Mouse (Mus musculus) mouse embryonic stem cell (cell line): ENCODE data around the gene Lingo1.

Source experiments
- in situ Hi-C, 2 experiments: fragments of 300-500 bp; cut with MboI; formaldehyde crosslinking; loops; 1 replicate in 1 of 2; 3 replicates in 1 of 2; pipeline ENCODE4 v1.14.3; 2019 to 2020; ENCODE audit warnings: low sequenced_read_pairs in 2 of 2, low pct_unique_long_range_greater_than_20kb in 1 of 2, mixed read lengths in 1 of 2; ENCODE audit not compliant: unreplicated experiment in 1 of 2

Gene Lingo1

GRCm38 (mm10) chr9:56656766-56657542 is 139.3 kb downstream of the Lingo1 start:
- in situ Hi-C loops, result no loop called here

DNA sequence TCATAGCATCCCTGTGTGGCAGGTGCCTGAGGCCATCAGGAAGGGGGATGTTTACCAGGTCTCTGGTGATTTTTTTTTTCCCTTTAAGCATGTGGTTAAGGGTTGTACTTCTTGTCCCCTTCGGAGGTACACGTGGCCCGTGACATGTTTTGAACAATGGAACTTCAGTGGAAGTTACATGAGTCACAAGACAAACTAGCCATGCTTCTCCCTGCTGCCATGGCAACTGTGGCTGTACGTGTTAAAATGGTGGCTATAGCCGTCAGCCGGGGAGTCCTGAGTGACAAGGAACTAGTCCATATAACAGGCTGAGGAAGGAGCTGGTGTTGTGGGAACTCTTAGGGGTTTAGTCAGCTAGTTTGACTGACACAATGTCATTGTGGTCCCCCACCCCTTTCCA is 141.1 kb downstream of the Lingo1 start:
- in situ Hi-C loops, result no loop called here

DNA sequence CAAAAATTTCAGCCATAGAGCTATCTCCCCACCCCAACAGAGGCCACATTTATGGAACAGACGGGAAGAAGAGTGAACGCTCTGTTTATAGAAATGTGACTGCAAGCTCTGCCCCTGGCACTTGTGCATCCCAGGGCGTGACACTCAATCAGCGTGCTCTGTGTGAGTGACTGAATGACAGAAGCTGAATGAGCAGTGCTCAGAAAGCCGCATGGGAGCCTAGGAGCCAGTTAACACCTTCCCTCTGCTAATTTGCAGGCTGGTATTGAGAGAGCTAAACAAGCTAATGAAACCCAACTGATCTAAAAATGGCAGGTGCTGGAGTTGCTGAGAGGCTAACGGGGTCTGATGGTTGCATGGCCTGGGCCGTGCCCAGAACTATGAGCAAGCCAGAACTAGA is 143.7 kb downstream of the Lingo1 start:
- in situ Hi-C loops, result no loop called here

DNA sequence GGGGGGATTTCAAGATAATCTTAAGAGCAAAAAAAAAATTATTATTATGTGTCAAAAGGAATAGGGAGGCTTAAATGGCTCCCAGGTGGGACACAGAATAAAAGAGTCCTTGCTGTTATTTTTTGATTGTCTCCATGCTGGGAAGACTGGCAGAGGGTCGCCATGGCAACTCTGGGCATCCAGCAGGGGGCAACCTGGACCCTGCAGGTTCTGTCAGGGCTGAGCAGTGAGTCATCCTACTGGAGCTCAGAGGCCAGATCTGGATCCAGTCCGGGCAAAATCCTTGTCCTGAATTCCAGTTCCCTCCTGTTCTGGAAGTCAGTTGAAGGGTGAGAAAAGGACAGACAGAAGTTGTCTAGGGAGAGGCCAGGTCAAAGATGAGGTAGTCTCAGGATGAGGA is 144.7 kb downstream of the Lingo1 start:
- in situ Hi-C loops, result no loop called here

DNA sequence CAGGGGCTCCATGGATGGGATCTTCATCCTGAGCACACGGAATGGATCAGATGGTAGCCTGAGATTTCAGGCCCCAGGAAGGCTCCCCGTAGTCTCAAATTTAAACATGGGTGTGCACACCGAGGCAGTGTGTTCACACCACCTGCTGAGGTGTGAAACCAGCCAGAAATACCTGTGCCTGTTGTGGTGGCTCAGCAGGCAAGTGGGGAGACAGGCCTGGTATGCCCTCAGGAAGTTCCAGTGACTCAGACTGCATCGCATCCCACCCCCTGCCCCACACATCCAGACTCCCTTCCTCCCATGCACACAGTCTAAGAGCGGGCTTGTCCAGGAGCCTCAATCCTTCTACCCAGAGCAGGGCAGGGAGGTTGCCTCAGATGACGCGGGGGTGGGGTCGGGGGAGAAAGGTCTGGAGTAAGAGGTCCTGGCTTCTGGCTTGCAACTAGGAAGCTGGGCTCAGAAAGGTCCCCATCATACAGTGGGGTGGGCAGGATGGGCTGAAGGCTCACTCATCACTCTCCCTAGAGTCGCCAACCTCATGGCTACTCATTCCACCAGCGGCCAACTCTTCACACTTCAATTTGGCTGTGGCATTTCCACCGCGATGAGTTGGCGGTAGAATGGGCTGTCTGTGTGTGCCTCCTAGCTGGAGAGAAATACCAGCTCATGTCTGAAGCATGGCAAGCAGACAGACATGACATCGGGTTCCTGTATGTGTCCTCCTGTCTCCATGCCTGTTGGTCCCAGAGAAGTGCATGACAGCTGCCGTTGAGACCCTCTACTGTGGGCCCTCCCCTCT is 149.8 kb downstream of the Lingo1 start:
- in situ Hi-C loops, result no loop called here

DNA sequence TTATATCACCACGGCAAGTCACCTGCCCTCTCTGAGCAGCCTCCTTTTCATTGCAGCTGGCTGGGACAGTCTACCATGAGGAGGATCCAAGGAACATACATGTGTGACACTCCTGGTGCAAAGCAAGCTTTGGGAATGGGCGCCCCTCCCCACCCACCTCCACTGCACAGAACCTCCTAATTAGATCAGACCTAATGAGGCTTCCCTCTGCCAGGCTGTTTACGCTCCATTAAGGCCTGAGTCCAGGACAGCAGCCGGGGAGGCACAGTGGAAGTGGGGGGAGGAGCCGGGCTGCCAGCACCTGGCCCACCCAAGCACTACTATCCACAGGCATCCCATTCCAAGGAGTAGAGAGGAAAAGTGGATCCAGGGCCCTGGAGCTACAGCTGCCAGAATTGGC is 152.8 kb downstream of the Lingo1 start:
- in situ Hi-C loops, result no loop called here

DNA sequence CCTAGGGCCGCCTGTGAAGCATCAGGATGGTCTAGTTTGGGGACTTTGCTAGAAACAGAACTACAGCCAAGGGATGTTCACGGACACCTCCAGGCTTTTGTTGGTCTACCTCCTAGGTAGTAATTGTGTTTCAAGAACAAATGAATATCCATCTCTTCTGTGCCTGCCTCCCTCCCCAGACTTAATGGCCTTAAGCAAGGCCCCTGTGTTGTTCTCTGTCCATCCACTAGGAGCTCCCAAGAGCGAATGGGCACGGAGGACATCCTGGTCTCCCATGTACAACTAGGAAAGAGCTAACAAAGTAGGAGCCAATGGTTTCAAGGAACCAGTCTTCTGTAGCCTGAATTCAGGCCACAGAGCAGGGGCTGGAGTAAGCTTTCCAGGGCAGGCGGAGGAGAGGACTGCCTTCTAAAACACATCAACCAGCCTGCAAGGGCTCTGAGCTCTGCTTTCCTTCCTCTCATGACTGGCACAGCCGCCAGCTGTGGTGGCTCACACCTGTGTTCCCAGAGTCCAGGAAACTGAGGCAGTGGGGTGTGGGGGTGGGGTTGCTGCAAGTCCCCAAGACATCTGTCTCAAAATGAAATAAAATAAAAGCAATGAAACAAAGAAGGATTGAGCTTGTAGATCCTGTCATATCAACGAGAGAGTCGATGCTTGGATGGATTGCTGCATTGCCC is 157.9 kb downstream of the Lingo1 start:
- in situ Hi-C loops, result no loop called here

GRCm38 (mm10) chr9:56637403-56637857 is 158.8 kb downstream of the Lingo1 start:
- in situ Hi-C loops, result no loop called here

GRCm38 (mm10) chr9:56636766-56637402 is 159.4 kb downstream of the Lingo1 start:
- in situ Hi-C loops, result no loop called here

- in situ Hi-C loops, result no loop called here
Observed at GRCm38 (mm10) chr9:56636214-56636613, 160.1 kb downstream of the Lingo1 start.

GRCm38 (mm10) chr9:56635498-56636121 is 160.7 kb downstream of the Lingo1 start:
- in situ Hi-C loops, result no loop called here

DNA sequence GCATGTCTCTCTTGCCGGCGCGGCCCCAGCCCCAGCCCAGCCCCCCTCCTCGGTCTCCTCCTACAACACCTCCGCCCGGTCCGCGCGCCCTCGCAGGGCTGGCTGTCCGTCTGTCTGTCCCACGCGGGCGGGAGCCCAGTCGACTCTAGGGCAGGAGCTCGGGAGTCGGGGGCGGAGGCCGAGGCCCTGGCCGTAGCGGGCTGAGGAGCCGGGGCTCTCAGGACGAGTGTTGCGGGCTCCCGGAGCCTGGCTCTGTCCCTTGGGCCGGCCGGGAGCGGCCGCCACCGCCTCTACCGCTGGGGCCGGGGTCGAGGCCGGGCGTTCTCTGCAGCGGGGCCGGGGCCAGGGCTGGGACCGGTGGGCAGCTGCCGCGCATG is 161.2 kb downstream of the Lingo1 start:
- in situ Hi-C loops, result no loop called here

- in situ Hi-C loops, result no loop called here
Observed at GRCm38 (mm10) chr9:56634406-56635120, 161.7 kb downstream of the Lingo1 start.

GRCm38 (mm10) chr9:56633449-56634225 is 162.6 kb downstream of the Lingo1 start:
- in situ Hi-C loops, result no loop called here

- in situ Hi-C loops, result no loop called here
Observed at GRCm38 (mm10) chr9:56630945-56631344, 165.3 kb downstream of the Lingo1 start.

GRCm38 (mm10) chr9:56629674-56630397 is 166.4 kb downstream of the Lingo1 start:
- in situ Hi-C loops, result no loop called here

- in situ Hi-C loops, result no loop called here
Observed at GRCm38 (mm10) chr9:56627295-56627694, 169.0 kb downstream of the Lingo1 start.
